Mouse (Mus musculus) left cerebral cortex, adult 9 months (tissue): ENCODE results near the gene Dnm1.
A peak's percentile ranks its signal among the peaks of the same experiment; 100 is the strongest.

Experiments used
- DNase-seq, 2 experiments: peaks; one replicate each; pipeline ENCODE4 v3.0.0; 2022; ENCODE audit warnings: low spot score in 2 of 2

The Dnm1 gene

DNA sequence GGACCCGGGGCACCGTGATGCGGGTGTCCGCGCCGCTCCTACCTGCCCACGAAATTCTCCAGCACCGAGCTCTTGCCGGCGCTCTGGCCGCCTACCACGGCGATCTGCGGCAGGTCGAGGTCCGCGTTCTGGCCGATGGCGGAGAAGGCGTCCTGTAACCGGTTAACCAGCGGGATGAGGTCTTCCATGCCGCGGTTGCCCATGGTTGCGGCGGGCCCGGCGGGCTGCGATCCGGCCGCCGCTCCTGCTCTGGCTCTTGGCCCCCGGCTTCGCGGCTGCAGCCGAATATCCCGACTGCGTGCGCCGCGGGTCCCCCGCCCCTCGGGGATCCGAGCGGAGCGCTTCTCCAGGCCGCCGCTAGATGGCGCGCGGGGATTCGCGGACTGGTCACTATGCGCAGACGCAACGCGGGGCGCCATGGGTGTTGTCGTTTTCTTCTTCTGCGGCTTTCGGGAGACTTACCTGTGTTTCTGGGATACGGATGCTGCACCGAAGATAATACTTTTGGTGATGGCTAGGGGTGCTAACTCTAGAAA is at the start of gene Dnm1:
Dnm1 (minus strand) TSS at position 332 of the 536 bp plus-strand sequence.
- peak; percentile 80 to 96 for DNase-seq

- DNase-seq: no peak
Measured at GRCm38 (mm10) chr2:32396695-32397094, 43.6 kb upstream of the Dnm1 start.

DNA sequence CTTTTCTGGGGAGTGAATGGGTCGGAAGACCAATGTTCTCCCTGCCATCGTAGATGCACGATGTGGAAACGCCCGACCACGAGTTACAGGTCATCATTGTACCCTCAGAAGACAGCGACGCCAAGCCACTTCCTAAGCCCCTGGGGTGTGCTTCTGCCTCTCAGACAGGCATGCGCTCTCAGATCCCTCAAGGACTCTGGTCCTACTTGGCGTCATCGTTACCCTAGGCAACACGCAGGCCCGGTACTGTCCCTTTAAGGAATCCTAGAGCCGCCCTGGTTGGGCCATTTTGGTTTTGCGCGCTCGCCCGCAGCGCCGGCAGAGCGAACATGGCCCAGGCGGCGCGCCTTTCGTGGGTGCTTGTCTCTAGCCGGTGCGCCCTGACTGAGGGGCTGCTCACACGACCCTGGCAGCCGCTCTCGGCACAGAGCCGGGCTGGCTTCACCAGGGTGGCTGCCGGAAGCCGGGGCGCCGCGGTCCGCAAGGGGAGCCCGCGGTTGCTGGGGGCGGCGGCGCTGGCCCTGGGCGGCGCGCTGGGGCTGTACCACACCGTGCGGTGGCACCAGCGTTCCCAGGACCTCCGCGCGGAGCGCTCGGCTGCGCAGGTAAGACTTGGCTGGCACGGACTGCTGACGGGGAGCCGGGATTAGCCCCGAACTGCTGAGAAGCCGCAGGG is 42.9 kb upstream of the Dnm1 start:
- DNase-seq: peak; percentile 87 to 95

DNA sequence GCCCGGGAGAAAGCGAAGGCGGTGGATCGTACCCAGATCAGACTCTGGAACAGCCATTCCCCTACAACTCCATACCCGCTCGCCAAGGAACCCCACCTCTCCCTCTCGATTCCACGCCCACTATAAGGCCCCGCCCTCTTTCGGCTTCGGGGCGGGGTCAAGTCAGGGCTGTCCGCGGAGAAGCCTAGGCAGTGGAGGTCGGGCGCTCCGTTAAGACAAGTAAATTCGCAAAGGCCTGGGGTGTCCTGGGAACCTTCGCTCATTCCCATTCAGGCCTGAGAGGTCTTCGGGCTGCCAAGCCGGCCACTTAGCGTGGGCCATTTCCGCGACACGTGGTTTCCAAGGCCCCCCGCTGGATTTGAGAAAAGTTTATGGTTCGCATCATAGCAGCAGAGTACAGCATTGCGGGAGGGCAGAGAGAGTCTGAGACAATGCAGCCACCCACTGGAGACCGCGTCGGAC is 42.4 kb upstream of the Dnm1 start, which contains the start of gene Ptges2:
Ptges2 (plus strand) TSS at position 413 of the 462 bp plus-strand sequence.
- DNase-seq: peak; percentile 84 to 90

DNA sequence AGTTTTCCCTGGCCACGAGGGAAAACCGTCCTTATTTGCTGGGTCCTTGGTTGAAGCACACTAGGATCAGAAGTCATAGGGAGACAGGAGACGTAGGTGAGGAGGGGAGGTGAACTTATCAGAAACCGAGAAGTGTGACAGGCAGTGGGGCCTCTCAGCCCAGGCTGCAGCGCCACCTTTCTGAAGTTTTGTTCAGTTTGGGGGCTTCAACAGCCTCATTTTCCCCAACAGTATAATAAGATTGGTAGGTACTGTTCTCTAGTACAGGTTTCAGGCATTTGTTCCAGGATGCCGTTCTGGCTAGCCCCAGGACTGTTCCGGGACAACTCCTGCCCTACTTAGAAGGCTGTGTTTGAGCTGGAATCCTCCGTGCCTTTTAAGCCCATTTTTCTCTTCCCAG is 41.8 kb upstream of the Dnm1 start:
- no peak for DNase-seq

DNA sequence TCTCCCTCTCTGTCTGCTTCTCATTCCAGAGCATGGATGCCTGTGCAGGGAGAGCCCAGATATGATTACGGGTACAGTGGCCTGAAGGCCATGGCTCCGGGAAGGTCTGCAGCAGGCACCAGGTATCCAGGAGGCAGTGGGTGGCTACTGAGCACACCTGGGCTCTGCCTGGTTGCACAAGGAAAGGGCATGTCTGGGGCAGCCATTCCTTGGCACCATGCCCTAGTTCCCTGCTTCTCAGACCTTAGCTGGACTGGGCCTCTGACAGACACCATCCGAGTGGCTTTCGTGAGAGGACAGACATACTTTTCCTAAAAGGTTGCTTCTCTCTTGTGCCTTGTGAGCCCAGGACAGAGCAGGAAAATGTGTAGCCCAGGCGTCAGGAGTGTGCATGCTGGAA is 38.9 kb upstream of the Dnm1 start:
- no peak for DNase-seq

DNA sequence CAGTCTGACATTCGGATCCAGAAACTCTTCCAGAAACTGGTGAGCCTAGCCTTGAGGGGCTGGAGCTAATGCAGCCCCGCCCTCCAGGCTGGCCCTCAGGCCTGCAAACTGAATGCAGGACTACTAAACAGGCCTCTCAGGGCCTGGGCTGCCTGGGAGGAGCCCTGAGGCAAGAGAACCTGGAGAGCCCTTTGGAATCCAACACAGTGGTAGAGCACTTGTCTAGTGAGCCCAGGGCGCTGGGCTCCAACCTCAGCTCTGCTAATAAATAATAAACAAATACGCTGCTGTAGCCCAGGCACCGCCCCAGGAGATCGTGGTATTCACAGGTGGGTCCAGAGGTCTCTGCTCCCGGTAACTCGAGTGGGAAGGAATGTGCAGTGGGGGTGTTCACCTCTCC is 37.7 kb upstream of the Dnm1 start:
- no peak for DNase-seq

DNA sequence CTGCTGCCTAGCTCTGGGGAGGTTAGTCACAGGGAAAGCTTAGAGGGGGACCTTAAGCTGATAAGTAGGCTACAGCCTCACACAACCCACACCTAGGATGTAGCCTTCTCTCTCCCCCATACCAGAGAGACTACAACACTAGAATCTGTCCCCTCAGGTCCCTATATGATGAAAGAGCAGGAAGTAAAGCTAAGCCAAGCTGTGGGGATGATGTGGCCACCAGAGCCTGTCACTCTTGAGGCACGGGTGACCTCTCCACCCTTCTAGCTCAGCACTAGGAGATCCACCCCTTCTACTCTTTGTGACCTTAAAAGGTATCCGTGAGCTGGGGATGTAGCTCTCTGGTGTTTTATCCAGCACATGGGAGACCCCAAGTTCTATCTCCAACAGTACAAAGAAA is 36.0 kb upstream of the Dnm1 start:
- DNase-seq: no peak

DNA sequence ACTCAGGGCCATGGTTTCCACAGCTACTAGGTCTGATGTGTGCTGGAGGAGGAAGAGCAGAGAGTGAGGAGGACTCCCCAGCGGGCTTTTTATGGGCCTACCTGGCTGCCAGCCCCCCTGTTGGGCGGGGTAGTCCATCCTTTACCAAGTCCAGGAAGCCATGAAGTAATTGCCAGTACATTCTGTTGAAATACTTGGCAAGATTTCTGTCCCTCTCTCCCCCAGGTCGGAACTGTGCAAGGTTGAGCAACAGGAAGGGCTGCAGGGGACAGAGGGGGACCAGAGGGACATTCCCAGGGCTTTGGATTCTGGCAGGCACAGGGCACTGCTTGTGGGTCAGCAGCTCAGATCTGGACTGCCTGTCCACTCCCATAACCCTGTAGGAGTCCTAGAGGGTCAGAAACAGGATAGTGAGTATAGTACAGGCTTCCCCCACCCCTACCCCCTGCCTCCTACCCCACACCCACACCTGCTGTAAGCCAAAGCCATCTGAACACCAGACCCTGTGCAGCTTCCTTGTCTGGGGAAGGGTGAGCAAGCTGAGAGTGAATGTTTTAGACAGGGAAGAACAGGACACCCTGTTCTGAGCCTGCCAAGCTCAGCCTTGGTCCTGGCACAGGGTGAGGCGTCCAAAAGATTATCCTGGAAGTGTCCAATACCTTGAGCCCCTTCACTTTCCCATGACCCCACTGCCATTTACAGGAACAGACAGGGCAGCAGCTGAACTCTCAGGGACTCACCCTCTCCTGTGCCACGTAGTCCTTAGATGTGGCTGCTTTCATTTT is 34.8 kb upstream of the Dnm1 start, which contains the start of gene Lcn2:
Lcn2 (minus strand) TSS at position 547 of the 785 bp plus-strand sequence.
- DNase-seq: no peak

DNA sequence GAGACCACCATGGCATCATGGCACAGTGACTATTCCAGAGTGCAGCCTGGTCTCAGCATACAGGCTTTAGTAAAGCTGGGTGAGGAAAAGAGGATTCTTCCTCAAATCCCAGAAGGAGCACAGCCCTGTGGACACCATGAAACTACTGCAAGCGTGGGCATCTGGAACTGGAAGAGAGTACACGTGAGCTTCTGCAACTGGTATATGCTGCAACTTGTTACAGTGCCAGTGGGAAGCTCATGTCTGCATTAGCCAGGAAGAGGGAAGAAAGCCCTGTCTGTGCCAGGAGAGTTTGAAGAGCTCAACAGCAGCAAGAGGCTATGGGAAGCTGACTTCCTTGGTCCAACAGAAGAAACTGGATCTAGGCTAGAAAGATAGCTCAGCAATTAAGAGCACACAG is 29.6 kb upstream of the Dnm1 start:
- no peak for DNase-seq

- peak; percentile 81 to 94 for DNase-seq
Measured at GRCm38 (mm10) chr2:32381775-32382223, 28.7 kb upstream of the Dnm1 start, which contains the start of gene 1110008P14Rik. 1110008P14Rik (minus strand) TSS chr2:32381938.

- DNase-seq: peak in 1 of 2 experiments; percentile 54
Measured at GRCm38 (mm10) chr2:32381141-32381774, 28.1 kb upstream of the Dnm1 start.

DNA sequence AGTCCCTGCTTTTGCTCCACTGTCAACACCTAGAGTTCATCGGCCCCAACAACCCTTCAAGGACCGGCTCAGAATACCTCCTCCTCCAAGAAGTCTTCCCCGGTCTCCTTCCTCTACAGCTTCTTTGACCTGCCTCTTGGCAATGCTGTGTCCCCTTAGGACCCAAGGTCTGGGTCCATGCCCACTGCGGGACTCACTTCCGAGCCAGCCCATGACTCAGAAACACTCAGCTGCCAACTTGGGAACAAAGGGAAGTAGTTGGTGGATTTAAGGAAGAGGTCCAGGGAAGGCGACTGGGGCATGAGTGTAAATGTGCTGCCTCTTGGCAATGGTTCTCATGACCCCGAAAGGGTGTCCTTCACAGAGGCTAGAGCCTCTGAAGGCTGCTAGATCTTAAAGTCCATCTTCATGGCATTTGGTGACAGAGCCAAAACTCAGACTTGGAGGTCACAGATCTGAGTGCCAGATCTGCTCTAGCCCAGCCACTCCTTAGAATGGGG is 26.9 kb upstream of the Dnm1 start:
- no peak for DNase-seq

GRCm38 (mm10) chr2:32376963-32377362 is 23.8 kb upstream of the Dnm1 start:
- DNase-seq: no peak

GRCm38 (mm10) chr2:32375317-32375940 is 22.3 kb upstream of the Dnm1 start:
- peak in 1 of 2 experiments; percentile 69 for DNase-seq

GRCm38 (mm10) chr2:32374191-32374590 is 21.1 kb upstream of the Dnm1 start:
- no peak for DNase-seq

- no peak for DNase-seq
Measured at GRCm38 (mm10) chr2:32367315-32367714, 14.2 kb upstream of the Dnm1 start.

- no peak for DNase-seq
Measured at GRCm38 (mm10) chr2:32364121-32364520, 11.0 kb upstream of the Dnm1 start.

DNA sequence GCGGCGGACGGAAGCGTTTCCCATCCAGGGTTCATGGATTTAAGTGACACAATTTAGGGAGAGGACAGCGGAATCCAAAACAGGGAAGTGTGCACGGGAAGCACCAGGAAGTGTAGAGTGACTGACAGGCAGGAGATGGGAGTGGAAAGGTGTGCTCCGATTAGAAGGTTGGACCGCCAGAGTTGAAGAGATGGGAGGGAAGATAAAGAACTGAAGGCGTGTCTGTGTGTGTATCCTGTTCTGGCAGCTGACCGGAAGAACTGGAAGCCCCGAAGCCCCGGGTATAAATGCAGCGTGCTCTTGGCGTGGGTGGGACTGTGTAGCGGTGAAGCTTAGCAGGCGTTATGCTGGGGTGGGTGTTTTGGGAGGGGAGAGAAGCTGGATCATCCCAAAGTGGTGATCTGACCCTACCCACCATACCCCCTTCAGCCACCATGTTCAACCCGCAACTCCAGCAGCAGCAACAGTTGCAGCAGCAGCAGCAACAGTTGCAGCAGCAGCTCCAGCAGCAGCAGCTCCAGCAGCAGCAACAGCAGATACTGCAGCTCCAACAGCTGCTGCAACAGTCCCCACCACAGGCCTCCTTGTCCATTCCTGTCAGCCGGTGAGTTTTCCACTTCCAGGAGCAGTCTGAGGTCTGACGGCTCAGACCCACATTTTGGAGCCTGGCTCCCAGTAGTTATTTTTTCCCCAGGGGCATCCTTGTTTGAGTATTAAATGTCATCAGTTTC is 10.4 kb upstream of the Dnm1 start:
- DNase-seq: no peak

- peak in 1 of 2 experiments; percentile 91 for DNase-seq
Measured at GRCm38 (mm10) chr2:32362817-32363340, 9.7 kb upstream of the Dnm1 start.
